Comparison of ENCODE assay signal across 8 mouse cellular contexts in genomic region chr19:32756900-32757725, GRCm38 (mm10). TPM values are rescaled to one million over a fixed set of nuclear protein-coding genes. Genes with fewer than 3 reads are reported as not detected.
DNase-seq lines count a peak whose midpoint lies in the region; ATAC-seq and TF ChIP-seq lines count a peak whose summit lies in the region.

Gene Pten, plus strand, starts transcription at chr19:32757497.

- peak within 1 kb of the TSS; percentile 100 for H3K27ac ChIP-seq in lung, embryonic 15.5 days
- H3K27ac ChIP-seq in olfactory bulb, adult 2 months (ENCODE audit: insufficient read depth, low read depth, low read length): peak within 1 kb of the TSS; percentile 95

- H3K4me3 ChIP-seq in lung, embryonic 15.5 days: peak within 1 kb of the TSS; percentile 90
- H3K4me3 ChIP-seq in olfactory bulb, adult 2 months (ENCODE audit: insufficient read depth, low read depth, low read length): peak within 1 kb of the TSS; percentile 81

- peak; percentile 95 for TF ChIP-seq POLR2A in olfactory bulb, adult 2 months (IDR thresholded peaks at IDR 0.05; ENCODE audit: insufficient read depth, low read depth, low read length)

- peak within 1 kb of the TSS; percentile 96 for H3K4me2 ChIP-seq in lung, embryonic 15.5 days

- H3K9me3 ChIP-seq in lung, embryonic 15.5 days: no peaks in the 10 kb centered on the region

- H3K36me3 ChIP-seq in lung, embryonic 15.5 days: no peaks in the 10 kb centered on the region

- peaks cover 17% of the 10 kb centered on the region for H3K4me1 ChIP-seq in lung, embryonic 15.5 days
- peaks cover 5% of the 10 kb centered on the region for H3K4me1 ChIP-seq in olfactory bulb, adult 2 months (ENCODE audit: control insufficient read depth, insufficient read depth, low read length)

- peak within 1 kb of the TSS; percentile 99 for H3K9ac ChIP-seq in lung, embryonic 15.5 days

- H3K27me3 ChIP-seq in lung, embryonic 15.5 days: 0 out of 2 replicates have a peak, but pooled peaks cover 4% of the 10 kb centered on the region

- ATAC-seq in lung, embryonic 15.5 days (ENCODE audit: borderline replicate concordance, extremely low read depth, low FRiP score, low TSS enrichment): peak; percentile 92

- under 1% methylated on average over 69 of the region's 77 CpGs for WGBS in lung, embryonic 15.5 days
- under 1% methylated on average over 62 of the region's 77 CpGs for WGBS in olfactory bulb, adult 2 months

- DNase-seq in MN1 (ENCODE audit: low spot score): peak; percentile 99
- DNase-seq in cerebellum, adult 8-10 months: peak; percentile 98
- DNase-seq in forelimb bud, embryonic 11.5 days (ENCODE audit: low read depth, low spot score): peak; percentile 93
- DNase-seq in heart, postnatal 4 days: peak; percentile 98
- DNase-seq in layer of hippocampus, adult 9-10 months (ENCODE audit: low spot score): peak; percentile 89
- DNase-seq in thymus, adult 18-20 months: peak; percentile 92 to 93

- no peak for TF ChIP-seq CTCF in olfactory bulb, adult 2 months (IDR thresholded peaks at IDR 0.05; ENCODE audit: insufficient read depth, low read depth, low read length)

RNA-seq across cellular contexts. Expression of gene Pten, which starts in this region (rescaled TPM):
- total RNA-seq in heart, postnatal 4 days (2021): 10 to 100 TPM; 44.9 to 47.2 TPM
- polyA plus RNA-seq in lung, embryonic 15.5 days (2015; fragmentation: Nextera tagmentation; extraction: Ambion mirVana): 8.3 and 10.2 TPM in 2 replicates
- polyA plus RNA-seq in olfactory bulb, adult 2 months (2012; ENCODE audit: insufficient read depth, insufficient read length, low replicate concordance, missing spikeins): 127 and 174 TPM in 2 replicates

Comparison
In these comparisons a context has a peak if more than half of its experiments do, and no peak if none do; other contexts are left out.
1. Peak in every context shown above with its lines: DNase-seq, ATAC-seq, H3K4me3 ChIP-seq and H3K27ac ChIP-seq.
2. RNA of gene Pten (polyA plus RNA-seq): 127 to 174 TPM in olfactory bulb, adult 2 months; 8.3 to 10.2 TPM in lung, embryonic 15.5 days; every median in the first group is over 10 times any median in the second.